Mouse (Mus musculus) adrenal gland, postnatal 25 days (tissue): Measurements from ENCODE around the gene Rhoh. TPM values are rescaled to one million over a fixed set of nuclear protein-coding genes. Genes with fewer than 3 reads are reported as not detected.
A peak's percentile ranks its signal among the peaks of the same experiment; 100 is the strongest.

Source experiments
- DNase-seq: peaks from one replicate; pipeline ENCODE4 v3.0.0; 2021; ENCODE audit warnings: mixed read lengths
- long read RNA-seq: library from polyadenylated mRNA; stranded (forward); transcript quantifications from one replicate; pipeline ENCODE4 v2.0.0, GENCODE M21; 2021
- total RNA-seq: library from RNA; stranded (reverse); gene quantifications from 2 replicates; pipeline ENCODE4 v1.2.3, GENCODE M21; 2021

Gene Rhoh
- total RNA-seq: 0.30 TPM in 1 of 2 replicates, not detected in the other
- long read RNA-seq, partial matches to known transcripts: 0 of 1 reads
- long read RNA-seq, other reads (novel, unspliced or antisense): 0 of 1 reads

DNA sequence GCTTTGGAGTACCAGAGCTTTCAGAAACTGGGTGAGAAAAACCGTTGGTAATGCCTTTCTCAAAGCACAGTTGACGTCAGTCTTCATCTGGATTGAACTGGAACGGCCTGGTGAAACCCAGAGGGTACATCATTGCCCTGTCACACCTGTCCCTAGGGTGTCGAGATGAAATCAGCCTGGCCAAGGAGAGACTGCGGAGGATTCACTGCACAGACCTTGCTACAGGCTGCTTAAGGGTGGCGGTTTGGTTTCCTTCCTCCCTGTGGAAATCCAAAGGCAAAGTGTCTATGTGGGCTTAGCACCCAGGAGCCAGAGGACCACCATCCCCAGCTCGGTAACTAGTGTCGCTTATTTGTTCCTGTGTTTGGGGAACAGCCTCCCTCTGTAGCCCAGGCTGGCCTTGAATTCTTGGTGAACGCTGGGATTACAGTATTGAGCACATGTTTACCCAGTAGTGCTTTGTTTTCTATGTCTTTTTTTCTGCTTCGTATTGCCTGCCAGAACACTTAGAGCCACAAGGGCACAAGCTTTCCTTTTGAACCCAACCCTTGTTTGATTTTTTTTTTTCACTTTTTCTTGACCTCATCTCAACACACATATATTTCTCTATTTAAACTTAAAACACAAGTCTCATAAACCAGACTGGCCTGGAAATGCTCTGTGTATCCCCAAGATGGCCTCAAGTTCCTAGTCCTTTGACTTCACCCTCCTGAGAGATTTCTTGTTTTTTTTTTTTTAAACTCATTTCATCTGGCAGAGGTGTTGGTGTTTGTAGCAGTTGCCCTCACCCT lies at the start of gene Rhoh:
Gene Rhoh (plus strand): TSS at position 60 of the 791 bp plus-strand sequence.
- no peak for DNase-seq

DNA sequence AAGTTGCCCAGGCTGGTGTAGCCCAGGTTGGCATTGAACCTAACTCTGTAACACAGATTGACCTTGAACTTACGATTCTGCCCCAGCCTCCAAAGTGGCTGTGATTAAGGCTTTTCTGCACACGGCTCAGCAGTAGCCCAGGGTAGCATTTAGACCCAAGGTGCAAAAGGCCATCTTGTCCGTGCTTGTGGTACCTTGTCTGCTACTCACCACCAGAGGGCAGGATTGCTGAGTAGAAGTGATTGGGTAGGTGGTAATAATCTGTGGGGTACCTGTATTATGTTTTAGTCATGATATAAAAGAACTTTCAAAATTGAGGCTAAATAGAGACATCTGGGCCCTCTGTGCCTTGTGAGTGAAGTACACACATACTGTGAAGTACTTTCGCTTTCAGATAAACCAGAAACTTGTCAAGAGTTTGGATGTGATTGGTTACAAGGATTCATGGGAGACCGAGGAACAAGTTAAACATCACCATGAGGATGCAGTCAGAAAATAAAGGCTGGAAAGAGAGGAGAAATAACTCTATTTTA lies 37.3 kb upstream of the Rhoh start:
- DNase-seq: peak; percentile 24

DNA sequence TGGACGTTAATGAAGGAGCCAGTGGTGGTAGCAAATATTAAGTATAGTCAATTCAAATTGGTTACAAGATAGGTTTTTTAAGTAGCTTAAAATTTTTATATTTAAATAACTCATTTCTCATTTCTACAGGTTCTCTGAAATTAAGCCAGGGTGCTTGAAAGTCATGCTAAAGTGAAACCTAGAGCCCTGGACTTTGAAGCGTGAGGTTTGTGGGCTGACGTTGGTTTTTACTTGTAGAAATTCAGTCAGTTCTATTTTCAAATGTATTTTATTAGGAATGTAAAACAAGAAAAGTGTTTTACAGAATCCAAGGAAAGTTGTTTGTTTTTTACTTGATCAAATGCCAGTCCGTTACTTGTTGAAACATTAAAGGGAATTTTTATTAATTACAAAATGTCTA lies 34.5 kb upstream of the Rhoh start:
- no peak for DNase-seq

DNA sequence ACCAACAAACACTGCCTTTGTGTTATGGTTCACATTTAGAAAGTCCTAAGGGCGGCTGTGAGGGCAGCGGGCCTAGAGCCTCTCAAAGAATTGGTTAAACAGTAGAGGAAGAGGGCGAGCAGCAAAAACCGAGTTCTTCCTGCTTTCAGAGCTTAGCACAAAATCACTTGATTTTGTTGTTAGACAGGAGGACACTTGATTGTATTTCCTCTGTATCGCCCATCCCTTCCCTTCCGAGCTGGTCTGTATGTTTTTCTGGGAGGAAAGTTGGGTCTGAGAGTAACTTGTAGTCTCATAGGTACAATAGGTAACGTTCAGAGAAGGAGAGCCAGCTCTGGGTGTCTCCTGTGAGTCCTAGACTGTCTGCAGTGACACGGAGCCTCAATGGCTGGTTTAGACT lies 33.9 kb upstream of the Rhoh start:
- DNase-seq: no peak

DNA sequence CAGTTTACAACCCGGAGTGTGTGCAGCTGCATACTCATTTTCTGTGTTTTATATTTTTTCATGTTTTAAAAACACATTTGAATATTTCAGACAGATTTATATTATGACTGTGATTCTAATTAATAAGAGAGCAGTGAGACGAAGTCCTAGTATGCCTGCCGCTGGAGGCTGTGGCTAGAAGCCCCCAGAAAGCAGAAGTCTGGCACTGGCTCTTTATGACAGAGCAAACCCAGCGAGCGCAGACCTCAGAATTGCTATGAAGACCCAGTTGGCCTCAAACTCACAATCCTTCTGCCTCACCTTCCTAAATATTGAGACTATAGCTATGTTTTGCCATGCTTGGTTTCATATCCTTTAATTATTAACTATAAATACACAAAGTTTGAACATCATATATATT lies 32.8 kb upstream of the Rhoh start:
- no peak for DNase-seq

DNA sequence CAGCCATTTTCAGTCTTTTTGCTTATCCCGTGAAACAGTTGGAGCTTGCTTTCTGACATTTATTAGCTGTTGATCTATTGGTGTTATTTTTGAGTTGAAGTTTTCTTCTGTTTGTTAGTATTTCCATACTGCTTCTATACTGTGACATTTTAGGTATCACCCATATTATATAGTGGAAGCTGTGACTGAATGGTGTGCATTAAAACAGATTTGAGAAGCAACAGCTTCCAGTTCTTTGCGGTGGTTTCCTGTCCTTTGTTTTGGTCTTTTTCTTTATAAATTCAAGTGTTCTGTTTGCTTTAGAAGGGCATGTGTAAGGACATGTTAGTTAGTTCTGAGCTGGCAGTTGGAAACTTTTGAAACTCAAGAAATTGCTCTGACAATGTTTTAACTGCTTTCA lies 32.0 kb upstream of the Rhoh start:
- DNase-seq: no peak

DNA sequence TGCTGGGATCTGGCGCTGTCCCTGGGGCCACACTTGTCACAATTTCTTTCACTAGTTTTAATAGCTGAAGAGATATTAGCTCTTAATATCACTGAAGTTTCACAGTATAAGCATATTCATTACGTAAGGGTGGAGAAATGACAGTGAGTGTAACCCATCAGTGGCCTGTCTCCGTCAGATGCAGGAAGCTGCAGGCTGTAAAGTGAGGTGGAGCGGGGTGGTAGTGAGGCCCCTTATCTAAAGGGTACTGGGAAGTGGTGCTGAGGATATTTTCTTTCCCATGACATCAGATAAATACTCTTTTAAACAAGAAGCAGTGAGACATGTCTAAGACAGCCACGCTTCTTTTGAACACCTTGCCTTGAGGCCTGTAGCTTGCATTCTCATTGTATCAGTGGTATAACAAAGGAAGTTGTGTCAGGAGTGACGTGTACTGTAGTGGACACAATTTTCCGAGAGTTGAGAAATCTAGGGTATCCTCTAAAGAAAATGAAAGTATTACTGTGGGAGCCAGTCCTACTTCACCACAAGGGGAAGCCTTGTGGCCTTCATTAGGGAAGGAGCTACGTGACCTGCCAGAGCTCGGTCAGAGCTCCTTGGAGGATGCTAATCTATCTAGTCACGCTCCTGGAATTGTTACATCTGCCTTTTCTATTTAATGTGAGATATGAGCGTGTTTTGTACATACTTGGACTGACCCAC lies 28.9 kb upstream of the Rhoh start:
- no peak for DNase-seq

DNA sequence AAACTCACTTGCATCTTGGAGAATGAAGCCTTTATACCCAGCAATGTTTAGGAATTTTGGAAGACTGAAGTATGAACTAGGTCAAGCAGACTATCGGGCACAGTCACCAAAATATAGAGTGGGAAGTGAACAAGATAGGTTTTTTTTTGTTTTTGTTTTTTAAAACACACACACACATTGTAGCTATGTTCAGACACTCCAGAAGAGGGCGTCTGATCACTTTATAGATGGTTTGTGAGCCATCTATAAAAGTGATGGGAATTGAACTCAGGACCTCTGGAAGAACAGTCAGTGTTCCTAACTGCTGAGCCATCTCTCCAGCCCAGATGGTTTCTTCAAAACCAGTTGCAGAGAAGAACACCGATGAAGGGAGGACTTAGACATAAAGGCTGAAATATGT lies 27.9 kb upstream of the Rhoh start:
- no peak for DNase-seq

DNA sequence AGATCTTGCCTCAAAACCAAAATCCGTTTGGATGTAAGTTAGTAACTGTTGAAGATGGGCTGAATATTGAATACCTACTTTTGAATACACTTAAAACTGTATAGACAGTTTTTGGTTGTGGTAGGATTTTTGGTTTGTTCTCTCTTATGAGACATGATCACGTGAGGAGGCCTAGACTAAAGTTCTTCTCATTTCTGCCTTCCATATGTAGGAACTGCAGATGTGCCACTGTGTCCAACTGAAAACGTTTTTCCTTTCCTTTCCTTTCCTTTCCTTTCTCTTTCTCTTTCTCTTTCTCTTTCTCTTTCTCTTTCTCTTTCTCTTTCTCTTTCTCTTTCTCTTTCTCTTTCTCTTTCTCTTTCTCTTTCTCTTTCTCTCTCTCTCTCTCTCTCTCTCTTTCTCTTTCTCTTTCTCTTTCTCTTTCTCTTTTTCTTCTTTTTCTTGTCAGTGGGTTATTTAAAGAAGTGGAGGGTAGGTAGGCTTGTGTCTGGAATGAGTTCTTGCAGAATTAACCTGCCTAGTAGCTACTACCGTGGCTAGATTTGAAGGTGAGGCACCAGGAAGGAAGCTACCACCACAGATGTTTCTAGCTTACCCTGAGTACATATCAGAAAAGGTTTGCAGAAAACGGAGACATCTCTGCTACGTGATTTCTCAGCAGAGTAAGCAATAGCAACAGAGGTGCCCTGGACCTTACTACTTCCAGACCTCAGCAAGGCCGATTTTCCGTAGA lies 27.1 kb upstream of the Rhoh start:
- no peak for DNase-seq

DNA sequence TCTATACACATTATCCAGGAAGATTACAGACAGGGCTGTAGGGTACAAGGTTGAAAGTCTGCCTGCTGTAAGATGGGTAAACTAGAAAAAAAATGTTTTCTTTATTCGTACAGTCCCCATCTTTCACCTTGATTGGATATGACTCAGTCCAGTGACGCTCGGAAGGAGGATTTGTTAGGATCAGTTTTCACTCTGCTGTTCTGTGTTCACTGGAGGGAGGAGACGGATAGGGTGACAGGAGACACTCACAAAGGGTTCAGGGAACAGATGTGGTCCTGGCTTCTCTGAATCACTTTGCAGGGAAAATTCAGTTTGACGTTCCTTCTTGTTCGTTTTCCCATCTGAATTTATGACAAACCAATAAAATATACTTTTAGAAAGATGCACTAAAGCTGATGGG lies 23.0 kb upstream of the Rhoh start:
- DNase-seq: no peak

DNA sequence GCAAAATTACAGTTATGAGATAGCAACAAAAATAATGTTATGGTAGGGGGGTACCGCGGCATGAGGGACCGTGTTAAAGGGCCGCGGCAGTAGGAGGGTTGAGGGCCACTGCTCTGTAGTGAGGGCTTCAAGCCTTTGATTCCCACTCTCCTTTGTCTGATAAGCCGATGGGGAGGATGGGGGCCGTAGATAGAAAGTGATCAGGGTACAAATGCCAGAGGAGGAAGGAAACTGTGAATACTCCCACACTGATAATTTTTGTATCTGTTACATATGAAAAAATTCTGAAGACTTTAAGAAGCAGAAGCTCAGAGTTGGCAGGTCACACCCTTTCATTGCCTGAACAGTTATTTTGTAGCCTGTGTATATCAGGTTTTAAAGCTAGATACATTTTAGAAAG lies 18.1 kb upstream of the Rhoh start:
- DNase-seq: no peak

DNA sequence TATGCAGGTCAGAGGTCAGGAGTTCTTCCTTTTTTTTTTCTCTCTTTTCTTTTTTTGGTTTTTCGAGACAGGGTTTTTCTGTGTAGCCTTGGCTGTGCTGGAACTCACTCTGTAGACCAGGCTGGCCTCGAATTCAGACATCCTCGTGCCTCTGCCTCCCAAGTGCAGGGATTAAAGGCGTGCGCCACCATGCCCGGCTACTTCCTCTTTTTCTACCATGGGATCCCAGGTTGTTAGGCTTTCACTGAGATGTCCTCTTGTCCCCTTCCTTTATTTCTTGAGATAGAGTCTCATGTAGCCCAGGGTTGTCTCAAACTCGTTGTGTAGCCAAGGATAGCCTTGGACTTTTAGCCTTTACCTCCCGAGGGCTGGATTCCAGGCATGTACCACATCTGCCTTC lies 14.5 kb upstream of the Rhoh start:
- DNase-seq: no peak

DNA sequence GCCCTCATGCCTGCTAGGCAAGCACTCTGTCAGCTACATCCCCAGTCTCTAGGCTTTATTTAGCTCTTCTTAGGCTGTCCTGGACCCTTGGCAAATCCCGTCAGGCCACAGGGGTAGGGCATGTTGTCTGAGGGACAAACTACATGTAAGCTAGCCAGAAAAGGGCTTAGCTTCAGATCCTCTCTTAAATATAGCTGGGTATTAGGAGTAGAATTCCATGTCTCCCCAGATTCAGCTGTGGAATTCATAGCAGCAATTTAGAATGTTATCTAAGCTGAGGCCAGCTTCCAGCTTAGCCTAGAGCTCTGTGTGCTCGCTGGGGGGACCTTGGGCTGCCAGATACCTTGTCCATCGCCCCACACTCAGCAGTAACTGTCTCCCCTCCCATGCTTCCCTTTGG lies 14.1 kb upstream of the Rhoh start:
- no peak for DNase-seq

DNA sequence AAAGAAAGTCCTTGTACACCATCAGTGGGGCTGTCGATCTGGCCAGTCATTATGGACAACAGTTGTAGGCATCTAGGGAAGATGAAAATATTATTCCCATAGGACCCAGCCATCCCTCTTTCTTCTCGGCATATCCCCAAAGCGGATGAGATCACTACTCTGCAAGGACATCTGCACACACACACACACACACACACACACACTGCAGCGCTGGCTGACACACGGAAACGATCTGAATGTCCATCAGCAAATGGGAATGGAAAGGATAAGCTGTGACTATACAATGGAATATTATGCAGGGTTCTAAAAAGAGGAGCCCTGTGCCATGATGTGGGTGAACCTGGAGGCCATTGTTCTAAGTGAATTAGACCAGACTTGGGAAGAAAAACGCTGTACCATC lies 13.4 kb upstream of the Rhoh start:
- peak; percentile 35 for DNase-seq

DNA sequence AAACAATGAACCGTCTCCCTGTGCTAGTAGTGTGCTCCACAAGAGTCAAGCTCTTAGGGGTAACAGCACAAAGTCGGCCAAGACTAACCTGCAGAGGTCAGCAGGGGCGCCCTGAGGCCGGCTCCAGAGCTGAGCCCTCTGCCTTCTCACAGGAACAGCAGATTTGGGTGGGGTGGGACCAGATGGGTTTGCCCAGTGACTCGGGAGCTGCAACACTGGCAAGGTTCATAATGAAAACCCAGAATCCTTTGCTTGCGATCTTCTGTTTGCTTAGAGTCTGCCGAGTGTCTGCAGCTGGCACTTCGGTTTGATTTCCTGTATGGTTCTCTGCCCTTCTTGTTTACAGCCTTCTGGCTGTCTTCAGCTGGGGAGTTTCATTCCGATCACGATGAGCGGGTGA lies 10.2 kb upstream of the Rhoh start:
- DNase-seq: no peak

DNA sequence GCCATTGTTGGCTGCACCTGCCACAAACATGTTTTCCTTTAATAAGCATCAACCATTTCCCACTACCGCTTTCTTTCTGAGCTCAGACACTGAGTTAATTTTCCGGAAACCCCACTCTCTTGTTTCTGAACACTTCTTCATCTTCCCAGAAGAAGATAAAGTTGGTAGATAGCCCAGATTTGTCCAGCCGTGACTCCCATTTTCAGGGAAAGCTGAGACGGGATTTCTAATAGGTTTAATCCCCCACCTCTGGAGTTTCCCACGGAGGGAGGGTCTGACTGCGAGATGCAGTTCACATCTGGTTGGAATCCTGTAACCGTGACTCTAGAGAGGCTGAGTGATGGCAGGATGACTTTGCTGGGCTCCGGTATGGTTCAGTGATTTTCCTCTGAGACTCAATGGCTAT lies 6.2 kb upstream of the Rhoh start:
- DNase-seq: no peak

DNA sequence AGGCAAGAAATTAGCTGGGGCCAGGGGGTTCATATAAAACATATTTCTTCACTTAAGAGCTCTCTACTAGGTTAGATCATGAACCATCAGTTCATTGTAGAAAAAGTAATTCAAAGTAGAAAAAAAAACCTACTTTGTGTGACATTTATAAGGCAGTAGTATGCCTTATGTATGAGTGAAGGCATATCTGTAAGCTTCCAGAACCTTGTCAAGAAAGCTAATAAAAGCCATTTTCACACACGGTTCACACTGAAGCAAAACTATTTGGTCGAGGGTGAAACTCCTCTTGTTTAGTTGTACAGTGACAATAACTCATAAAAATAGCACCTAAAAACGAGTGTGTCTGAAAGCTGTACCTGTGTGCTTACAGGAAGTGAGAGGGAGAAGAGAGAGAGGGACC lies 5.4 kb upstream of the Rhoh start:
- no peak for DNase-seq

DNA sequence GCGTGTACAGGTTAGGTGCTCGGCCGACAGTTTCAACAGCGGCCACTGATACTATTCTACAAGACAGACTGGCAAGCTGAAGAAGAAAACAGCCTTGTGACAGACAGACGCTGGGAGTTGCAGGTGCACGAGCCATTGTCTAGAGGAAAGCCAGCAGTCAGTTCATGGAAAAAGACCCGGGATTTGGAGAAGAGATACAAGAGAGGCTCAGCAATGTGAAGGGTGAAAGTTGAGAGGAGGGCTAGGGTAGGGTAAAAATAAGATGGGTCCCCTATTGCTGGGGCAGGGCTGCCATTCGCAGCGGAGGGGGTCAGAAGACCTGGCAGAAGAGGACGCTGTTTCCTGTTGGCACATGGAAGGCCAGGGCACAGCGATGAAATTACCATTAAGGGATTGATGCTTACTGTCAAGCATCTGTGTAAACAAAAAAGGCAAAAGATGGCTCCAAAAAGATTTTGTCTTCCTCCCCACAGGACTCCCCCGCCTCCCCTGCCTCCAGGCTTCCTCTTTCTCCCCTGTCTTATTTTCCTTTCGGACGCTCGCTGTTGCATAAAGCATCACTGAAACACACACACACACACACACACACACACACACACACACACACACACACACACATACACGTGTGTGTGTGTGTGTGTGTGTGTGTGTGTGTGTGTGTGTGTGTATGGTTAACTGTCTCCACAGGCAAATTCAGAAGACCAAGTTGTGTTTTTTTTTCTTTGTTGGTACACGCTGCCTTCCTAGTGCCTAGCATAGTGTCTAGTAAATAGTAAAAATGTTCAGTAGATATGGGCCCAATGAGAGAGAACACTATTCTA lies 4.2 kb upstream of the Rhoh start:
- DNase-seq: no peak

DNA sequence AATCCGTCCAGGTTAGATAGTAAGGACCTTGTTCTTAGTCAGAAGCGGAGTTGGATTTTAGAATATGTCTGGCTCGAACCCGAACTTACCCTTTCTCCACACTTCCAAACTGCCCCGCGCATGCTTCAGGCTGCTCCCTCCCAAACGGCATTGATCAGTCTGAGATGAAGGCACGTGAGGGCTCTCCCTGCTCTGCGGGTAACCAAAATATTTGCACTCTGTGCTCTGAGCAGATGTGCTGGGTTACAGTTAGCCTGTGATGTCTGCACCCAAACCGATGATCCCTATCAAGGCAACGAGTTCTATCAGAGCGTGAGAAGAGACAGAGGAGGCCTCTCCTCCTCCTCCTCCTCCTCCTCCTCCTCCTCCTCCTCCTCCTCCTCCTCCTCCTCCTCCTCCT lies 3.1 kb upstream of the Rhoh start:
- DNase-seq: no peak

DNA sequence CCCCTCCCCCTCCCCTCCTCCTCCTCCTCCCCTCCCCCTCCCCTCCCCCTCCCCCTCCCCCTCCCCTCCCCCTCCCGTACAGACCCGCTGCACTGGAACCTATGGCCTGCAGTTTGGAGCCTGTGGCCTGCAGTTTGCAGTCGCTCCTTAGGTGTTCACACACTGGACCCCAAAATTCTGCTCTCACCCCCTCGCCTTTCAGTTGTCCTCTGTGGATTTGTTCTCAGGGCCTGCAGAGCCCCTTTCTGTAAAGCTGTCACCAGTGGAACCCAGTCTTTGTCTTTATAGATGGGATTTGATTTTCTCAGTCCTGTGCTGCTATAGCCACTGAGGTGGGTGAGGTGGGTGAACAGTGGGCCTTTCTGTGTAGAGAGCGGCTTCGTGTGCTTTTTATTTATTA lies 2.7 kb upstream of the Rhoh start:
- no peak for DNase-seq

DNA sequence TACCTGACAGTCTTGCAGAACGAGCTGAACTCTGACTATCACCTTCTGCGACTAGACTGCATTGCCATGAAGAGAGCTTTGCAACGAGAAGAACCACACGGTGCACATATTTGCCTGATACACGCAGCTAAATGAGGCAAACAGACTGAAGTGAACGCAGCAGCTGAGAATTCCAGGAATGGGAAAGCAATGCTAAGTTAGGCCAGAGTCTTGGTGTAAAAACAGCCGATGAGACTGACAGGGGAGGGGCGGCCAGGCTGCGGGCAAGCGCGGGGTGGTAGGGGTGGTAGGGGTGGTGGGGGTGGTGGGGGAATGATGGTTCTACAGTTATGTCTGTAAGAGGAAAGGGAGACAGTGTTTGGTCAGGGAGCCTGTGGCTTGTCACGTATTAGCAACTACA lies 2.1 kb upstream of the Rhoh start:
- no peak for DNase-seq

DNA sequence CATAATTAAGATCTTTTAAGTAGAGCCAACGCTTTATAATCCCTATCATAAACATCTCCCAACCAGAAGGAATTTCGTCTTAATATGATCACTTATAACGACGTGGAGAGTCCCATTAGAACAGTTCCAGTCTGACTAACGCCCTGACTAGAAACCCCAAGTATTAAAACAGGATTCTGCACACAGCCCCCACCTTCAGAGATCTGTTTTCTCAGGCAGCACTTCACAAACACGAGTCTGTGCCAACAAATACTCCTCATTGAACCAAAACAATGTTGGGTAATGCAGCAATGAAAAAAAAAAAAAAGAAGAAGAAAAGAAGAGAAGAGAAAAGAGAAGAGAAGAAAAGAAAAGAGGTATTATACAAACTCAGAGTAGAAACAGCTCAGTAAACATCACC lies 1.6 kb upstream of the Rhoh start:
- DNase-seq: no peak
